Mouse (Mus musculus): ENCODE results near the gene Zfand3. TPM values are rescaled to one million over a fixed set of nuclear protein-coding genes. Genes with fewer than 3 reads are reported as not detected.

Gene Zfand3
- total RNA-seq, 2 experiments from 2014 or later: 138 to 143 TPM

DNA sequence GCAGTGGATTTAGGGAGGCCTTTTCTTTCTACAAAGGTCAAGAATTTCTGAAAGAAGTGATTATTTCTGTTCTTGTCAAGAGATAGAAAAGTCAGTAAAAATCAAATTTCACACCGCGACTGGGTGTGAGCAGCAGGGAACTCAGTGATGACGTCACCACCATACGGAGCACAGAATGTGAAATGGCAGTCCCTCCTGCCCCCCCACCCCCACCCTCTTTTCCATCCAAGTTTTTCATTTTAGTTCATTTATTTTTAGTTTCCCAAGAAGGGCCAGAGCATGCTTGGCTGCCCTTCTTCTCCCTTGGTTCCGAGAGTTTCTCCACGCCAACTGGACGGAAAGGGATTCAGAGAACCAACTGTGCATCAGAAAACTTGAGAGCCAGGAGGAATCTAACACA lies 6.8 kb upstream of the Zfand3 start:
- peak; percentile 12 for DNase-seq

DNA sequence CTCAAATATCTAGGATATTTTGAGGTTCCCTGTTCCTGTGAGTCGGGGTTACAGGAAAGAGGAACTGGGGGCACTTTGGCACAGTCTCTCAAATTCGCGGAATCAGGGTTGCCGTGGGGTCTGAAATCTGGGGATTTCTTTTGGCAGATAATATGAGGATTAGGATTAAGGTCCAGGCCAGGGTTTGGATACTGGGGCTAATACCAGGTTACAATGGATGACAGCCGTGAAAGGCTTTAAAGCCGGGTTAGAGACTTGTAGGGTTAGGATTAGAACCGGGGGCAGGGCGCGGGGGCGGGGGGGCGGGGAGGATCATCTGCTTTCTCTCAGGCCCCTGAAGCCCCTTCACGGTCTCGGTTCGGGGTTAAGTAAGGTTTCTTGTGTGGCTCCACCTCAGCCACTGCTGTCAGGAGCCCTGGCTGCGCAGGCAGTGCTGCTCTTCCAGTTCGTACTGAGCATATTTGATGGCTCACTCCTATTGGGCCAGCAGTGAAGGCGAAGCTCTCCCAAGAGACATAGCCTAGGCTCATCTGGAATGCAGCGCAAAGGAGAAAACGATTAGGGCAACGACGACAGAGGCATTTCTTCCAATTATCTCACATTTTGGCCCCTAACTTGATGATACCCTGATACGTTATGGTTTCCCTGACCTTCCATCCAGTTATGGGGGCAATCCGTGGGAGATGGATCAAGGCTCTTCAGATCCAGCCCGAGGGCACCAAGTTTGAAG lies 5.8 kb upstream of the Zfand3 start:
- no peak for DNase-seq

DNA sequence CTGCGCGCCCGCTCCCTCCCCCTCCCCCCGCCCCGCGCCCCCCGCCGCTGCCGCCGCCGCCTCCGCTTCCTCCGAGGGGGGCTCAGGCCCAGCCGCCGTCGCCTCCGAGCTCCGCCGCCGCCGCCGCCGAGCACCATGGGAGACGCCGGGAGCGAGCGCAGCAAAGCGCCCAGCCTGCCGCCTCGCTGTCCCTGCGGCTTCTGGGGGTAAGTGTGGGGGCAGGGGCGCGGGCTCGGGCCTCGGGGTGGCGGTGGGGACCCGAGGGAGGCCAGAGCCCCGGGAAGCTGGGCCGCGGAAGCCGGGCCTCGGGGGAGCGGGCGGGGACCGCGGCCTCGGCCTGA lies 540 bp downstream of the Zfand3 start:
- DNase-seq: no peak

DNA sequence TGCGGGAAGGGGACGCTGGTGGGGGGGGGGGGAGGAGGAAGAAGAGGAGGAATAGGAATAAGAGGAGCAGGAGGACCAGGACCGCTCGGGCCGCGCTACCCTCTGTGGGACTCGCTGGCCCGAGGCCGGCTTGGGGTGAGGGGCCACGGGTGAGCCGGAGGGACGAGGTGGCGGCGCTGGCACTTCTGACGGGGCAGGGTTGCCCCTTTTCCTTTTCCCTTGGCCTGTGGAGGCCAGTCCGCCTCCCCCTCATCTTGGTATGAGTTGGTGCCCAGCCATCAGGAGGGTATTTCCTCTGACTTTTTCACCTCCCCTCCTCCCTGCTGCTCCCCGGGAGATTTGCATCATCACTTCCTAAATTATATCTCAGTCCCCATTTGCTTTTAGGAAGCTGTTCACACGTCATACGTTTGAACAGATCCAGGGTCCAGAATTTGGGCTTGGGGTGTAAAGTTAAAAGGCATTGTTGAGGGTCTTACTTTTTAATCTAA lies 963 bp downstream of the Zfand3 start:
- no peak for DNase-seq

DNA sequence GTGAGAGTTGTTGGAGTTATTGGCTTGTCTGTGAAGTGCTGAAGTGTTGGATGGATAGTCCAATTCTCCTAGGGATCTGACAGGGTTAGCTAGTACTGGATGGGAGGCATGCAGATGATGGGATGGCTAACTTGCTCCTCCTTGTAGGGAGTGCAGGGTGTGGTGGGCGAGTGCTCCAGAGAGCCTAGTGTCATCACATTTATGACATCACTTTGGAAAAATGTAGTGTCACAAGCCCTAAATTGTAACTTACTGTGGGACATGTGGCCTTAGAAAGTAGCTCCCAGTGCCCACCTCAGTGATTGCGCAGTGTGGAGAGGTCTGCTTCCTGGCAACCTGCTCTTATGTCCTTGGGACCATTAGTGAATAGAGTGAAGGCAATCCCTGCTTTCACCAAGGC lies 2.3 kb downstream of the Zfand3 start:
- no peak for DNase-seq

DNA sequence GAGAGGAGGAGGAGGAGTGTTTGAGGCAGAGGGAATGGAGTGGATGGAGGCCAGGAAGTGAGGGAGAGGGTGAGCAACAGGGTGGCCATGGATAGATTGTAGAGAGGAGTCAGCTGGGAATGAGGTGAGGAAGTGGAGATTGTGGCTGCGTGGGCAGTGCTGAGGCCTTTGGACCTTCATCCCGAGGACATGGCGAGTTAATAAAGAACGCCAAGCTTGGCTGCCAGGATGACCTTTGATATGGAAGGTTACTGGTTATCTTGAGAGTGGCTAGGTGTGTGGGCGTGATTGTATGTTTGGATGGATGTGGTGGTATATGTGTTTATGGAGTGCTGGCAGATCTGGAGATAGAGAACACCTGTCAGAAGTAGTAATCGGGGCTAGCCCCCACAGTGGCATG lies 3.4 kb downstream of the Zfand3 start:
- no peak for DNase-seq

DNA sequence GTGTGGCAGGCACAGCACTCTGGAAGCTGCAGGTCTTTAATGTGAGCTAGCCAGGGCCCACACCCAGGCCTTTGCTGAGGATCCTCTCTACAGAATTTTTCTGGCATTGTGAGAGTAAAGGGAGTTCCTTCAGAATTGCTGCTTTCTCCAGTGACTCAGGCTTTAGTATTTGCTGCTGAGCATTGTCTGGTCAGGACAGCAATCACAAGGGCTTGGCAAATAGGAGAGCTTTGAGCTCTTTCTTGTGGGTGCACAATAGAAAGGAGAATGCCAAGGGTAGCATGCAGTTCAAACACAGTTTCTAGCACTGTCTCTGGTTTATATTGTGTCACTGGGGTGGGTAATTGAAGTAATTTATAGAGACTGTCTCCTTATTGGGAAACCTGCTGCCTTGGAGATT lies 3.9 kb downstream of the Zfand3 start:
- DNase-seq: no peak

DNA sequence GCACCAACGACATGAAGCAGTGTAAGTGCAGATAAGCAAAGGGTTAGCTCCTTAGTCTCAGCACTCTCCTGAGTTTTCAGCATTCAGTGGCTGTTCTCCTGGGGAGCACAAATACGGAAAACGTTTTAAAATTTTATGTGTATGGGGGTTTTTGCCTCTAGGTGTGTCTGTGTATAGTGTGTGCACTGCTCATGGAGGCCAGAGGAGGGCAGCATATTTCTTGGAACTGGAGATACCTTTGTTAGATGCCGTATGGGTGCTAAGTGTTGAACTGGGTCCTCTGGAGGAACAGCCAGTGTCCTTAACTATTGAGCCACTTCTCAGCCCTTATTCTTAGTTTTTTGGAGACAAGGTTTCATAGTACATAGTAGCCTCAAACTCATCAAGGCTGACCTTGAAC lies 10.1 kb downstream of the Zfand3 start:
- DNase-seq: no peak

DNA sequence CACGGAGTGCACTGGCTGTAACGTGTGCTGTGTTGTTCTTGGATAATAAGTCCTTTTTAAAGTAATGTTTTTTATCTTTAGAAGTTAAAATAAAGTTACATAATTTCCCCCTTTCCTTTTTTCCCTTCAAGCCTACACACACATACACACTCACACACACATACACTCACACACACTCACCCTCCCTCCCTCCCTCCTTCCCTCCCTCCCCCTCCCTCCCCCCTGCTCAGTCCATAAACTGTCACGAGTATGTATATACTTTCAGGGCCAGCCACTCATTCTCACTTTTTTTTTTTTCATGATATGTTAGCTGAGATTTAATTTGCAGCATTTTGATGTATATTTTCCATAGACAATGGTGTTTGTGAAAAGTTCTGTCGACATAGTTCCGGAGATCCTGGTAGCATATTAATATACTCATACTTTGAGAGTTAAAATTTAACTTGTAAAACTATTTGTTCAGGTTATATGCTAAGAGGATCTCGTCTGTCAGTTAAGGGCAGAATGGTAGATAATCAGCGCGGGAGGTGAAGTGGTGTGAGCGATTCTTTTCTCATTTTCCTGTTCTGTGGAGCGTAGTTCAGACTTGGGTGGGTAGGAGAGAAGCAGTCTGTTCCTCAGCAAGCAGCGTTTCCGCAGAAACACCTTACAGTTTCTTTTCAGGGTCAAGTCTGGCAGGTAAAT lies 14.5 kb downstream of the Zfand3 start:
- no peak for DNase-seq

DNA sequence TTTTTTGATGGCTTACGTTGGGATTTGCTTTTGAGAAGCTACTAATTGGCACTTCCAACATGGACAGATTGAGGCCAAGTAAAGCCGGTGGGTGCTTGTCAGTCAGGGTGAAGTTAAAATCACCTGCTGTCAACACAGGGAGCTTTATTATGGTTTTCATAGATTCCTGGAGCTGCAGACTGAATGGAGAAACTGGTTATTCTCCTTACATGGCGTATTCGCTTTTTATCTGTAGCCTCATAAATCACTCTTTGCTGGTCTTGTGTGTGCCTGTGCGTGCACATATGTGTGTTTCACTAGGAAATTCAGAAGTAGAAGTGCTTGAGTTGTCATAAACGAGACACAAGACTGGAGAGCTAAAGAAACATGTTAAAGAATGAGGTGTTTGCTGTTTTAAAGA lies 15.4 kb downstream of the Zfand3 start:
- no peak for DNase-seq

DNA sequence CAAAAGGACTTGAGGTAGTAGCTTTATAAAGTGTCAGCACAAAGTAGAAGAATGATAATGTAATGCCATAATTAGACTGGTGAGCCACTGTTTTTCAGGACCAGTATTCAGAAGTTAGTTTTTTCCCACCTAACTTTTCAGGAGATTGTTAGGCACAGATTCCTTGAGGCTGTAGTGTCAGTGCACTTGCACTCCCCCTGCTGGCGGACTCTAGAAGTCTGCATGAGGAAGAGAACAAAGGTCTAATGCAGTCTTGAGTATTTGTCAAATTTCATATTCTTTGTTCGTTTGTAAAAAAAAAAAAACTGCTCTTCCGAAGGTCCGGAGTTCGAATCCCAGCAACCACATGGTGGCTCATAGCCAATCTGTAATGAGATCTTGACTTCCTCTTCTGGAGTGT lies 20.1 kb downstream of the Zfand3 start:
- no peak for DNase-seq

DNA sequence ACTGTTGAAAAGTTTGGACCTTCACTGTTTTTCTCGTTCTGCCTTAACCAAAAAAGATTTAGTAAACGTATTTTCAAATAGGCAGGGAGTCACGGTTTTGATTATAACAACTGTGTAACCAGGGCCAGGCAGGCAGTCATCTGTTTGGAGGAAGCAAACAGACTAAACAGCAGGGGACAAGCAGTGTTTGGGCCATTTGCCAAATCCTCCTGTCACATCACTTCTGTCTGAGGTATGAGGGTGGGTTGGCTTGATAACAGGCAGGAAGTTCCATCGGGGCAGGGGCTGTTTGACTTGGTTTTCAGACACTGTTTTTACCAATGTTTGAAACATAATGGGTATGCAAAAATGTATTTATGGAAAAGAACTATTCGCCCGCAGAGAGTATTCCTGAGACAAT lies 22.1 kb downstream of the Zfand3 start:
- no peak for DNase-seq

DNA sequence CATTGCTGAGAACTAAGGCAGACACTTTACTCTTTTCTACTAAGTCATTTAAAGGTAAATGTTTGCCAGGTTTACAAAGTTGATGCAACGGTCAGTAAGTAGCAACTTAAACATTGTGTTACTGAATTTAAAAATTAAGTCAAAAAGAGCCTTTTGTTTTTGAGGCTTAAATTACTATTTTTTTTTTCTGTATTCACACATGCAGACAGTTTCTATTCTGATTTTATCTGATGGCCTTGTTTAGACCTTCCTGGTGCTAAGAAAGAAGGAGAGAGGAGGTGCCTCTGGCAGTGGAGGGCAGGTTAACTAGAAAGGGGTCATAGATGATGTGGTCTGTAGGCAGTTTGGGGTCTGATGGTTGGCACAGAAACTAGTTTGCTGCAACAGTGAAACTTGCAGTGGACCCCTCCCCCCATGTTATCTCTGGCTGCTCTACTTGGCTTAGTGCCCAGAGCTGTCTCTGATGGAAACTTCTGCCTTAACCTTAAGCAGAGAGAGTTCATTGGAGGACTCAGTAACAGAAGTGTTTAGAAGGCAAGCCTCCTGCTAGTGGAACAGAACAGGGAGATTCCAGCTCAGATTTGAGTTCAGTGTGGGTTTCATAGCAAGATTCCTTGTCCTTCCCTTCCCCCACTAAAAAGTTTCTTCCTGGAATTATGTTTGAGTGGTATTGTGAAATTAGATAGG lies 23.0 kb downstream of the Zfand3 start:
- peak; percentile 48 for DNase-seq

DNA sequence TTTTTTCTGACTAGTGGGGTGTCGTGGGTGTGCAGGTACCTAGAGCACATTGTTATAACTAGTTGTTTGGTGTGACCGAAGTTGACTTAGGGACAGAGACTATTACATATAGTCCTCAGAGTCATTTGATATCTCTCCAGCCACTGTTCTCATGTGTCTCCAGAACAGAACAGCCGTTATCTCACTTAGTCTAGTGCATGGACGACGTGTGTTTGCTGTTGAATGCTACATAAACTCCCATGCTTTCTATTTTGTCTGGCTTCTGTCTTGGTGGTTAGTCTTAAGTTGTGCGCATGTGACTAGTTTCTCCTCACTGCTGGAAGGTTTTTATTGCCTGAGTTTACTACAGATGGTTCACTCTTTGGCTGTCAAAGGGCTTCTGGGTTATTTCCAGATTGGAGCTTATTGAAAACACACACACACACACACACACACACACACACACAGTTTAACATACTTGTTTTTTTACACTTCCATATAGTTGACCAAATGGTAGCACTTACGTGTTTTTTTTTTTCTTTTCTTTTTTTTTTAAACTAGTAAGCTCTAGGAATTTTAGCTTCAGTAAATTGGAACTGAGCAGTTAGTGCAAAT lies 25.2 kb downstream of the Zfand3 start:
- no peak for DNase-seq

DNA sequence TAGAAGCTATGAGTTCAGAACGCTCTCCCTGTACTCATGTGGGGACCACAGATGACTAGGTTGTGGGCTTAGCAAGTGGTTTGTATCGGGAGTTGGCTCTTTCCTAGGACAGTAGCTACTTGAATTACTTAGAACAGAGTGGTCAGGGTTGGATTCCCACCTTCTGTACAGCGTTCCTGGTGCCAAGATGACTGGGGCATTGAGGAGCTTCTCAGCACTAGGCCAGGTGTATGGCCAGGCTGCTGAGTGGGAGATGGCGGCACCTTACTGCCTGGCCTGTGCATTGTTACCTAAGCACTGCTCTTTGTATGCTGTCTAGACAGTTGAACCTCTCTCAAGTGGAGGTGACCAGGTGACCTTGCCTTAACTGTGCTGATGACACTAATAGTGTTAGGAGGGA lies 28.3 kb downstream of the Zfand3 start:
- DNase-seq: no peak

DNA sequence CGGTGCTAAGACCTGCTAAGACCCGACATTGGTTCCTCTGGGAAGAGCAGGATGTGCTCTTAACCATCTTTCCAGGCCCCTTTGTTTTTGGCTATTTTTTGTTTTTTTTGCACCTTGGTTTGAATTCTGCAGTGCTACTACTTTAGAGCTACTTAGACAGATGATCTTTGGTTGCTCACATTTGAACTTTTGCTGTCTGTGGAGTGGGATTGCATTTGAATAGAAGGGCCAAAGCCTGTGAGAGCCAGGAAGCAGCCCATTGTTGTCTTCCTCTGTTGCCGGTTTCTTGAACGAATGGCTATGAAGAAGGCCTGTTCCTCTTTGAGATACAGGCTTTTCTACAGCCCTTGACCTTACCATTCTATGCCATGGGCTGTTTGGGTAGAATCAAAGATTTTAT lies 29.5 kb downstream of the Zfand3 start:
- no peak for DNase-seq

DNA sequence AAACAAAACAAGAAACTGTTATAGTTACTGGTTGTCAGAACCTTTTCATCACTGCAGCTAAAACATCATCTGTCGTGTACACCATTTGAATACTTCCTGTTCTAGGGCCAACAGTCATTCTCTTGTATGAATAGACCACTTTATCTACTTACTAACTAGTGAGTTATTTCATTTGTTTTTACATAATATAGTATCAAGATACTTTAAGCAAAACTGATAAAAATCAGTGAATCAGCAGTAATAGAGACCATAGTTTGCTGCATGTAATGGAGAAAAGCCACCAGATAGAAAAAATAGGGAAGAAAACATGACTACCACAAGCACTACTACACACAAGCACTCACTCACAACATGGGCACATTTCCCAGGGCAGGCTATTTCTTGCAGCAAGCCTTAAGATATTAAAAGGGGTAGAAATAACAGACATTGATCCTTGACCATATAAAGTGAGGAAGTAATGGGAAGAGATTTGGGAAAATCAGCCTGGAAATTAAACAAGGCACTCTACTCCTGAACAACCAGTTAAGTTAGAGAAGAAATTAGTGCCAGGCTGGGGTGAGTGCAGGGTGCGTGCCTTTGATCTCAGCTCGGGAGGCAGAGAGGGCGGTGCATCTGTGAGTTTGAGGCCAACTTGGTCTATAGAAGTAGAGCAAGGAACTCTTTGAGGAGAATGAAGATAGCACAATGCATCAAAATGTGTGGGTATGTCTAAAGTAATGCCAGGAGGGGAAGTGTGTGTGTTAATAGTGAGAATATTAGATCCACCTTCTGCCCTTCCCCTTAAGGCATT lies 30.9 kb downstream of the Zfand3 start:
- DNase-seq: no peak

DNA sequence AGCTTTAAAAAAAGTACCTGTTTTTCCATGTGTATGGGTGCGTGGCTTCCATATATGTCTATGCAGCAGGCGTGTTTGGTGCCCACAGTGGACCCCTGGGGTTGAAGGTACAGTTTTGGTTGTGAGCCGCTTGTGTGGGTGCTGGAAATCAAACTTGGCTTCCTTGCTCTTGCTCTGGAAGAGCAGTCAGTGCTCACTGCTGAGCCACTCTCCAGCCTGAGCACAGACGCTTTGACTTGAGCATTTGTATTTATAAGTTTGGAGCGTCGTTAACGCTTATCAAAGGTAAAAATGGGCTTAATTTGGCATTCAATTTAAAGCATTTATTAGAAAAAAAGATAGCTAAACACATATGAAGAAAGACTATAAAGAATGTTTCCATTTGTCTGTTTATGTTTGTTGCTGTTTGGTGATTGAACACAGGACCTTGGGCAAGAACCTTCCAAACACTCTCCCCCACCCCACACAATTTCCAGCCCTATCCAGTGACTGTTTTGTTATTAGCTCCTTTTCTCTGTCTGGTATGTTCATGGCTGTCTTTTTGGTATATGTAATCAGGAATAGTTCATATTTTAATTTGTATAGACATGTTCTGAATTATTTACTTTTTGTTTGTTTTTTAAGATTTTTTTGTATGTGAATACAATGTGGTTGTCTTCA lies 38.8 kb downstream of the Zfand3 start:
- DNase-seq: no peak

DNA sequence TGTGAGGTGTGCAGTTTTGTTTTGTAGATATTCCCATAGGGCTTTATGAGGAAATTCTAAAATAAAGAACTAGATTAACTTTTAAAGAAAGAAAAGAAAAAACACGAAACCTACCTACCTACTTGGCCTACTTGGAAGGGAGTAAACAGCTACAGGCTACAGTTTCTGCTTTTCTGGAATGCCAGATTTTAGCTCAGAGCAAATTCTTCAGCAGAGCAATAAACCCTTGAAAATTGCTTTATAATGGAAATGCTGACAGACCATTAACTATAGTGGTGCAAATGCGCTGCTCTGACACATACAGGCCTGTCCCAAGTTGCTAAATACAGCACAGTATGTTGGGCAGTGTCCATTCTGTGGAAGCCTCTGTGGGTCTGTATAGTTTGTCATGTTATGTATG lies 40.6 kb downstream of the Zfand3 start:
- DNase-seq: no peak

DNA sequence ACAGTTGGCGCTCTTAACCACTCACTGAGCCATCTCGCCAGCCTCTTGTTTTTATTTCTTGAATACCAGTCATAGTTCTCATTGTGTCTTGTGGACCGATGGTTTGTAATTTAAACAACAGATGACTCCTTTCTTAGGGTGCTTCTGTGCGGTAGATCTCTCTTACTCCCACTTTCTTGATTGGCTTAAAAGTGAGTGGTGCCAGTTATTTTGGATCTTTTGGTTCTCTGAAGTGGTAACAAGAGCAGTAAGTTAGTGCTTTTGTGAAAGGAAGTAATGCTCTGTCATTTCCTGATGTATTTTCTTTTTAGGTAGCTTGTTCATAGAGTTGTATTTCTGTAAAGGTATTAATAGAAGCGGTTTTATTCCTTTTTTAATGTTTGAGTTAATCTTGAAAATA lies 42.1 kb downstream of the Zfand3 start:
- no peak for DNase-seq

DNA sequence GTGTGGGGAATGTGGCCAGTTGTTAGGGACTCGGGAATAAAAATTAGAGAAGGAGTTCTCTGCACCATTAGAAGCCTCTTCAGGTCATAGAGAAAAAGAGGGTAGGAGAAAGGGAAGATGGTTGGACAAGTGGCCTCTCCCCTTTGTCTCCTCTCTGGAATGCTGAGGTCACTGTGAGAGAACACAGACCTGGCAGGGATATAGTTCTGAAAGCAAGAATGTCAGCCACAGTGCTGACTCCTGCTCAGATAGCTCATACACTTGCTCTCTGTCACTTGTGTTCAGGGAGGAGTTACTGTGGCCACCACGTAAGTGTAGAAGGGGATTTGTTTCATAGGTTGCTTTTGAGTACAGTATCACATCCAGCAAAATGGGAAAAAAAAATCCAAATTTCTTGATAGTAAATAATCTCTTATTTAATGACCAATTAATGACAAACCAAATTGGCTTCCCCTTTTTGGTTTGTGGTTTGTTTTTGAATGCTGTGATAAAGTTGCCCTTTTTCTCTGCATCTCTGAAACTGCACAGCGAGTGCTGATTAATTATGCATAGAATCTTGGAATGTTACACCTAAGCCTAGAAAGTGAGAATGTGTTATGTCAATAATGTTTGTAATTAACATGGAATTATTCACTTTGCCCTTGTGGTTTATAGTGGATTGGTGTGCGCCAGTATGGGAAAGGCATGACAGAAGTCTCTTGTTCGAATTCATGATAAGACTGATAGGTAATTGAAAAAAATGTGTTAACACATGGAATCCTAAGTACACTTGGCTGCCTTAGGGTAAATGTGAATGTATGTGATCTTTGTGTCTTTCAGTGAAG lies 47.2 kb downstream of the Zfand3 start:
- DNase-seq: no peak

Measured in gastrocnemius, postnatal 25 days (tissue).